Mouse (Mus musculus): ENCODE data around the gene Kcnh7. TPM values are rescaled to one million over a fixed set of nuclear protein-coding genes. Genes with fewer than 3 reads are reported as not detected.
A peak's percentile ranks its signal among the peaks of the same experiment; 100 is the strongest.

Kcnh7 gene
- total RNA-seq, 1 experiment, result 0.04 TPM

GRCm38 (mm10) chr2:62730671-62731070 lies 453.4 kb downstream of the Kcnh7 start:
- TF ChIP-seq MAFK (IDR thresholded peaks at IDR 0.05; ENCODE audit: insufficient read depth, low read depth, low read length) (no peak), ZNF384 (IDR thresholded peaks at IDR 0.05; ENCODE audit: low read depth, low read length) (no peak), ZC3H11A (IDR thresholded peaks at IDR 0.05; ENCODE audit: borderline replicate concordance, low read depth, low read length) (no peak), HCFC1 (IDR thresholded peaks at IDR 0.05; ENCODE audit: borderline replicate concordance, insufficient read depth, low read length) (no peak), CHD2 (IDR thresholded peaks at IDR 0.05; ENCODE audit: low read depth, low read length) (no peak)
- Histone ChIP-seq H3K27ac (ENCODE audit: insufficient read depth, low read depth, low read length, poor library complexity, severe bottlenecking) (no peak overlapping the region), H3K36me3 (ENCODE audit: control insufficient read depth, insufficient read depth, low read length, poor library complexity, severe bottlenecking) (no peaks in the 10 kb centered on the region), H3K9ac (ENCODE audit: insufficient read depth, low read depth, low read length, poor library complexity, severe bottlenecking) (no peak overlapping the region), H3K4me1 (ENCODE audit: control insufficient read depth in 2 of 2, insufficient read depth in 2 of 2, low read length in 2 of 2, poor library complexity in 1 of 2) (no peaks in the 10 kb centered on the region), H3K9me3 (ENCODE audit: control insufficient read depth, insufficient read depth, low read depth, low read length) (no peaks in the 10 kb centered on the region), H3K4me3 (ENCODE audit: insufficient read depth in 1 of 2, low read depth in 1 of 2, low read length in 2 of 2, poor library complexity in 1 of 2, severe bottlenecking in 1 of 2) (no peak overlapping the region)
- in situ Hi-C loops (cut with MboI; ENCODE audit: low sequenced_read_pairs in 2 of 2, unreplicated experiment in 2 of 2), result no loop called here
- no peak for DNase-seq (ENCODE audit: low read depth, low spot score)

- no peak overlapping the region for H3K27ac ChIP-seq (ENCODE audit: insufficient read depth, low read depth, low read length, poor library complexity, severe bottlenecking)
- in situ Hi-C loops (cut with MboI; ENCODE audit: low sequenced_read_pairs in 2 of 2, unreplicated experiment in 2 of 2), result no loop called here
- H3K36me3 ChIP-seq (ENCODE audit: control insufficient read depth, insufficient read depth, low read length, poor library complexity, severe bottlenecking), result no peaks in the 10 kb centered on the region
- H3K9me3 ChIP-seq (ENCODE audit: control insufficient read depth, insufficient read depth, low read depth, low read length), result no peaks in the 10 kb centered on the region
- no peak overlapping the region for H3K4me3 ChIP-seq (ENCODE audit: insufficient read depth in 1 of 2, low read depth in 1 of 2, low read length in 2 of 2, poor library complexity in 1 of 2, severe bottlenecking in 1 of 2)
- no peak overlapping the region for H3K9ac ChIP-seq (ENCODE audit: insufficient read depth, low read depth, low read length, poor library complexity, severe bottlenecking)
- H3K4me1 ChIP-seq (ENCODE audit: control insufficient read depth in 2 of 2, insufficient read depth in 2 of 2, low read length in 2 of 2, poor library complexity in 1 of 2), result no peaks in the 10 kb centered on the region
- DNase-seq (ENCODE audit: low read depth, low spot score), result no peak
- TF ChIP-seq ZC3H11A (IDR thresholded peaks at IDR 0.05; ENCODE audit: borderline replicate concordance, low read depth, low read length), result no peak
- peak; percentile 93 for TF ChIP-seq MAFK (IDR thresholded peaks at IDR 0.05; ENCODE audit: insufficient read depth, low read depth, low read length)
These were observed 456.4 kb downstream of the Kcnh7 start for GRCm38 (mm10) chr2:62727732-62728131.

DNA sequence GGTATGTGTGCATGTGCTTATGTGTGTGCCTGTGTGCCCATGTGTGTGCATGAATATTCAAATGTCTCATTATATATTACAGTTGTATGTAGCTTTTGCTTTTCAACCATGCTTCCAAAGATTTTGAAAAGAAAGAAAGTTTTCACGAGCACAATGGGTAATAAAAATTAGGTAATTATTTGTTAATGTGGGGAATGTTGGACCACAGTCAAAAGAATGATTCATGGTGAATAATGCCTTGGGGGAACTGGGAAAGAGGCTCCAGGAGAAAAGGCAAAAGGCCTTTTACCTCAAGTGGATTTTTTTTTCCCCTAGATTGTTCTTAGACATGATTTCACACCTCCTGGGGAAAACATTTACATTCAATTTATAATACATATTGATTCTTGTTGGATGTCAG lies 458.1 kb downstream of the Kcnh7 start:
- in situ Hi-C loops (cut with MboI; ENCODE audit: low sequenced_read_pairs in 2 of 2, unreplicated experiment in 2 of 2), result no loop called here
- Histone ChIP-seq H3K4me1 (ENCODE audit: control insufficient read depth in 2 of 2, insufficient read depth in 2 of 2, low read length in 2 of 2, poor library complexity in 1 of 2) (no peaks in the 10 kb centered on the region), H3K27ac (ENCODE audit: insufficient read depth, low read depth, low read length, poor library complexity, severe bottlenecking) (no peak overlapping the region), H3K36me3 (ENCODE audit: control insufficient read depth, insufficient read depth, low read length, poor library complexity, severe bottlenecking) (no peaks in the 10 kb centered on the region), H3K4me3 (ENCODE audit: insufficient read depth in 1 of 2, low read depth in 1 of 2, low read length in 2 of 2, poor library complexity in 1 of 2, severe bottlenecking in 1 of 2) (no peak overlapping the region), H3K9ac (ENCODE audit: insufficient read depth, low read depth, low read length, poor library complexity, severe bottlenecking) (no peak overlapping the region), H3K9me3 (ENCODE audit: control insufficient read depth, insufficient read depth, low read depth, low read length) (no peaks in the 10 kb centered on the region)
- no peak for DNase-seq (ENCODE audit: low read depth, low spot score)
- no peak for TF ChIP-seq ZNF384 (IDR thresholded peaks at IDR 0.05; ENCODE audit: low read depth, low read length)
- TF ChIP-seq ZC3H11A (IDR thresholded peaks at IDR 0.05; ENCODE audit: borderline replicate concordance, low read depth, low read length), result no peak
- no peak for TF ChIP-seq CHD2 (IDR thresholded peaks at IDR 0.05; ENCODE audit: low read depth, low read length)
- no peak for TF ChIP-seq MAFK (IDR thresholded peaks at IDR 0.05; ENCODE audit: insufficient read depth, low read depth, low read length)
- TF ChIP-seq HCFC1 (IDR thresholded peaks at IDR 0.05; ENCODE audit: borderline replicate concordance, insufficient read depth, low read length), result no peak

DNA sequence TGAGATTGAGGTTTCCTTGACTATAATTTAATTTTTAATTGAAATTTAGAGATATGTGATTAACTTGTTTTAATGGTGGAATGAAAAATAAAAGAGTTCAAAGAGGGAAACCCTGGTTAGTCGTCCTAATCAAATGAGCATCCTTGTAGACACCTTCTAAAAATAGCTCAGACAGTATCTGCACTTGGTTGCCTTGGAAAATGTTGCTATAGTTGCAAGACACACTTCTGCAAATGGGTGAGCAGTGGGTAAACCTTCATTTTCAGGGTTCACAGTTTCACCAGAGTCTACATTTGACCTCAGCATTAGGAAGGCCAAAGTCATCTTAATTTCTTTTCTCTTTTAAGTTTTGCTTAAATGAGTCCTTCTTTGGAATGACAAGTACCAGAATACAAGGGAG lies 465.7 kb downstream of the Kcnh7 start:
- H3K9ac ChIP-seq (ENCODE audit: insufficient read depth, low read depth, low read length, poor library complexity, severe bottlenecking), result no peak overlapping the region
- no peaks in the 10 kb centered on the region for H3K36me3 ChIP-seq (ENCODE audit: control insufficient read depth, insufficient read depth, low read length, poor library complexity, severe bottlenecking)
- no peaks in the 10 kb centered on the region for H3K4me1 ChIP-seq (ENCODE audit: control insufficient read depth in 2 of 2, insufficient read depth in 2 of 2, low read length in 2 of 2, poor library complexity in 1 of 2)
- TF ChIP-seq CHD2 (IDR thresholded peaks at IDR 0.05; ENCODE audit: low read depth, low read length) (no peak), ZNF384 (IDR thresholded peaks at IDR 0.05; ENCODE audit: low read depth, low read length) (no peak), ZC3H11A (IDR thresholded peaks at IDR 0.05; ENCODE audit: borderline replicate concordance, low read depth, low read length) (no peak), HCFC1 (IDR thresholded peaks at IDR 0.05; ENCODE audit: borderline replicate concordance, insufficient read depth, low read length) (no peak), MAFK (IDR thresholded peaks at IDR 0.05; ENCODE audit: insufficient read depth, low read depth, low read length) (no peak)
- no peak overlapping the region for H3K27ac ChIP-seq (ENCODE audit: insufficient read depth, low read depth, low read length, poor library complexity, severe bottlenecking)
- in situ Hi-C loops (cut with MboI; ENCODE audit: low sequenced_read_pairs in 2 of 2, unreplicated experiment in 2 of 2), result no loop called here
- H3K9me3 ChIP-seq (ENCODE audit: control insufficient read depth, insufficient read depth, low read depth, low read length), result no peaks in the 10 kb centered on the region
- H3K4me3 ChIP-seq (ENCODE audit: insufficient read depth in 1 of 2, low read depth in 1 of 2, low read length in 2 of 2, poor library complexity in 1 of 2, severe bottlenecking in 1 of 2), result no peak overlapping the region
- no peak for DNase-seq (ENCODE audit: low read depth, low spot score)

DNA sequence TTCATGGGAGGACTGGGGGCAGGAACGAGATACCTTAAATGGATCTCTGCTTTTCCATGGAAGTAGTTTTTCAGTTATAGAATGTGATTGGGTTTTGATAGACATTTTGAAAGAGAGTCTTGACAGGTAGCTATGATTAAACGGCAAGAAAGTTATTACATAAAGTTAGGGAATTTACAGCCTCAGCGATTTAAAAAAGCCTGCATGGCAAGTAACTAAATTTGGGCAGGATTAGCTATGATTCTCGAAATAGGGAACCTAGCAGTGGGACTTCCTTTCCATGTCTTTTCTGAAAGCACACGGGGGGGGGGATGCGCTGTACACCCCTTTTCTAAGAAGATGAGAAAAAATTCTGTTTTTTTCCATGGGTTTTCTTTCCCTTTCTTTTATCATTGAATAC lies 466.8 kb downstream of the Kcnh7 start:
- TF ChIP-seq MAFK (IDR thresholded peaks at IDR 0.05; ENCODE audit: insufficient read depth, low read depth, low read length) (no peak), HCFC1 (IDR thresholded peaks at IDR 0.05; ENCODE audit: borderline replicate concordance, insufficient read depth, low read length) (no peak), CHD2 (IDR thresholded peaks at IDR 0.05; ENCODE audit: low read depth, low read length) (no peak), ZNF384 (IDR thresholded peaks at IDR 0.05; ENCODE audit: low read depth, low read length) (no peak), ZC3H11A (IDR thresholded peaks at IDR 0.05; ENCODE audit: borderline replicate concordance, low read depth, low read length) (no peak)
- in situ Hi-C loops (cut with MboI; ENCODE audit: low sequenced_read_pairs in 2 of 2, unreplicated experiment in 2 of 2), result no loop called here
- DNase-seq (ENCODE audit: low read depth, low spot score), result no peak
- H3K9me3 ChIP-seq (ENCODE audit: control insufficient read depth, insufficient read depth, low read depth, low read length), result no peaks in the 10 kb centered on the region
- no peaks in the 10 kb centered on the region for H3K36me3 ChIP-seq (ENCODE audit: control insufficient read depth, insufficient read depth, low read length, poor library complexity, severe bottlenecking)
- H3K9ac ChIP-seq (ENCODE audit: insufficient read depth, low read depth, low read length, poor library complexity, severe bottlenecking), result no peak overlapping the region
- H3K27ac ChIP-seq (ENCODE audit: insufficient read depth, low read depth, low read length, poor library complexity, severe bottlenecking), result no peak overlapping the region
- no peak overlapping the region for H3K4me3 ChIP-seq (ENCODE audit: insufficient read depth in 1 of 2, low read depth in 1 of 2, low read length in 2 of 2, poor library complexity in 1 of 2, severe bottlenecking in 1 of 2)
- no peaks in the 10 kb centered on the region for H3K4me1 ChIP-seq (ENCODE audit: control insufficient read depth in 2 of 2, insufficient read depth in 2 of 2, low read length in 2 of 2, poor library complexity in 1 of 2)

All from ES-E14 (cell line).